Mouse (Mus musculus) hindbrain, embryonic 12.5 days (tissue): ENCODE results near the gene Vdac2. TPM values are rescaled to one million over a fixed set of nuclear protein-coding genes. Genes with fewer than 3 reads are reported as not detected.

Source experiments
- ATAC-seq: fragments of 200-750 bp; cut with Nextera tagmentation; 2 replicates; pipeline ENCODE4 v1.8.0; 2017; ENCODE audit warnings: moderate TSS enrichment; ENCODE audit not compliant: low FRiP score
- H3K27ac ChIP-seq: fragments of 300-500 bp; sonication (generic); 2 replicates; pipeline ENCODE4 v1.5.1; 2016; ENCODE audit warnings: mild to moderate bottlenecking
- H3K27me3 ChIP-seq: fragments of 300-500 bp; sonication (generic); 2 replicates; pipeline ENCODE4 v1.6.1; 2016; ENCODE audit warnings: mild to moderate bottlenecking
- H3K36me3 ChIP-seq: fragments of 300-500 bp; sonication (generic); 2 replicates; pipeline ENCODE4 v1.6.1; 2016; ENCODE audit warnings: mild to moderate bottlenecking
- H3K4me1 ChIP-seq: fragments of 300-500 bp; sonication (generic); 2 replicates; pipeline ENCODE4 v1.6.1; 2016
- H3K4me2 ChIP-seq: fragments of 300-500 bp; sonication (generic); replicated peaks from 2 replicates; pipeline ENCODE4 v1.6.1; 2016; ENCODE audit warnings: mild to moderate bottlenecking
- H3K4me3 ChIP-seq: fragments of 300-500 bp; sonication (generic); 2 replicates; pipeline ENCODE4 v1.5.1; 2016; ENCODE audit warnings: mild to moderate bottlenecking
- H3K9ac ChIP-seq: fragments of 300-500 bp; sonication (generic); 2 replicates; pipeline ENCODE4 v1.6.1; 2016; ENCODE audit warnings: mild to moderate bottlenecking, moderate library complexity
- H3K9me3 ChIP-seq: fragments of 300-500 bp; sonication (generic); replicated peaks from 2 replicates; pipeline ENCODE4 v1.6.1; 2016; ENCODE audit warnings: mild to moderate bottlenecking
- WGBS: fragments of 180-500 bp; shearing (Covaris S2); methylation state at CpG from one replicate; pipeline ENCODE4 v1.1.7; 2016; 5-methylcytosine and 5-hydroxymethylcytosine counted together
- polyA plus RNA-seq: library from polyadenylated mRNA; unstranded; fragments of >200 nt; fragmentation: Nextera tagmentation; extraction: Ambion mirVana; gene quantifications from 2 replicates; pipeline ENCODE4 v1.2.1, GENCODE M21; 2016

The Vdac2 gene
- polyA plus RNA-seq, 1 experiment from 2014 or later: 257 TPM

GRCm38 (mm10) chr14:21806631-21807160 is 18.3 kb upstream of the Vdac2 start:
- H3K27ac ChIP-seq: no peak overlapping the region
- H3K36me3 ChIP-seq: no peaks in the 10 kb centered on the region
- H3K4me1 ChIP-seq: no peaks in the 10 kb centered on the region
- WGBS: 85% methylated on average over 3 of the region's 3 CpGs
- H3K9me3 ChIP-seq: no peaks in the 10 kb centered on the region
- H3K4me2 ChIP-seq: no peak overlapping the region
- H3K9ac ChIP-seq: no peak overlapping the region
- no peak for ATAC-seq
- H3K4me3 ChIP-seq: no peak overlapping the region
- H3K27me3 ChIP-seq: no peaks in the 10 kb centered on the region

DNA sequence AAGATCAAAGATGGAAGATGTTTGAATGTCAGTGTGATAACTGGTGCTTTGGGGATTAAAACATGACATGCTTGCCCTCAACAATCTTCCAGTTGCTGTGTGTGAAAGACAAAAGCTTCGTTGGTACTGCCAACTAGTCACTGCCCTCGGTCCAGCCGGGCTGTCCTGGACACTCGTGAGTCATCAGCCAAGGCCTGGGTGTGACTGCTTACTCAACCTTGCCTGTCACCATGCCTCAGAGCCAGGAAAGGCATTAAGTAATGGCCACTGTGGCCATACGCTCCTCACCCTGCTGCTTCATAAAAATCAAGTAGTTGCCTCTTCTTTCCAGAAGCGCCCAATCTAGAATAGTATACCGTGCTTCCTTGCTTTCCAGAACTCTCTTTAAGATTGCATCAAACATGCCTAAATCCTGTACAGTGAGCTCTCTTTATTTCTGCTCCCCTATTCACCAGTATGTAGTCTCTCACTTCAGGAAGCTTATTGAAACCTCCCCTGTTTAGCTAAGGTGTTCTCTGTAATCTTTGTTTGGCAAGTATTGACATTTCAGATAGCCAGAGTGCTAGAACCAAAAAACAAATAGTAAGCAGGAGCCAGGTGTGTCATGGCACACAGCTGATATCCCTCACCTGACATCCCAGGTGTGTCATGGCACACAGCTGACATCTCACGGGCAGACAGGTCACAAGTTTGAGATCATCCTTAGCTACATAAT is 16.7 kb upstream of the Vdac2 start:
- no peaks in the 10 kb centered on the region for H3K36me3 ChIP-seq
- no peak overlapping the region for H3K9ac ChIP-seq
- H3K9me3 ChIP-seq: no peaks in the 10 kb centered on the region
- H3K27ac ChIP-seq: no peak overlapping the region
- ATAC-seq: no peak
- no peak overlapping the region for H3K4me3 ChIP-seq
- no peaks in the 10 kb centered on the region for H3K27me3 ChIP-seq
- 94% methylated on average over 8 of the region's 8 CpGs for WGBS
- H3K4me2 ChIP-seq: no peak overlapping the region
- no peaks in the 10 kb centered on the region for H3K4me1 ChIP-seq

- H3K27ac ChIP-seq: no peak overlapping the region
- WGBS: 79% methylated on average over 2 of the region's 2 CpGs
- H3K4me1 ChIP-seq: no peaks in the 10 kb centered on the region
These were observed 15.6 kb upstream of the Vdac2 start for GRCm38 (mm10) chr14:21809418-21809817.

DNA sequence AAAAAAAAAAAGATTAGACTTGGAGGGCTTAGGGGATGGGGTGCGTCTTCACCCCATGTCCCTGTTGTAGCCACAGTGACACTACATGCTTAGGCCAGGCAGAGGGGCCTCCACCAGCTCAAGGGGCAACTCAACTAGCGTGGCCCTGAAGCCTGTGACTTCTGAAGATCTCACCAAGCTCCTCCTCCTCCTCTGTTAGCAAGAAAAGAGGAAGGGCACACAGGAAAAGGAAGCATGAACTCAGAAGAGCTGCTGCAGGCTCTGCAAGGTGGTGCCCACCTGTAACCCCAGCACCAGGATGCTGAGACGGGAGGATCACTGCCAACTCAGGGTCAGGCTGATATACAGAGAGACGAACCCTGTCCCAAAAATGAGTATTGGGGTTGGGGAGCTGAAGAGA is 13.7 kb upstream of the Vdac2 start:
- no peak overlapping the region for H3K27ac ChIP-seq
- H3K4me3 ChIP-seq: no peak overlapping the region
- H3K4me1 ChIP-seq: no peaks in the 10 kb centered on the region
- 85% methylated on average over 4 of the region's 4 CpGs for WGBS
- H3K36me3 ChIP-seq: no peaks in the 10 kb centered on the region
- no peak overlapping the region for H3K4me2 ChIP-seq
- no peaks in the 10 kb centered on the region for H3K27me3 ChIP-seq
- ATAC-seq: no peak
- no peaks in the 10 kb centered on the region for H3K9me3 ChIP-seq
- H3K9ac ChIP-seq: no peak overlapping the region

More at GRCm38 (mm10) chr14:21809418-21809817, 15.6 kb upstream of the Vdac2 start:
- no peak for ATAC-seq
- Histone ChIP-seq H3K4me3 (no peak overlapping the region), H3K4me2 (no peak overlapping the region), H3K27me3 (no peaks in the 10 kb centered on the region), H3K36me3 (no peaks in the 10 kb centered on the region), H3K9ac (no peak overlapping the region), H3K9me3 (no peaks in the 10 kb centered on the region)

- no peaks in the 10 kb centered on the region for H3K9me3 ChIP-seq
- H3K27me3 ChIP-seq: no peaks in the 10 kb centered on the region
- H3K9ac ChIP-seq: no peak overlapping the region
- no peak overlapping the region for H3K4me2 ChIP-seq
- WGBS: 88% methylated on average over 10 of the region's 10 CpGs
- H3K36me3 ChIP-seq: no peaks in the 10 kb centered on the region
- no peak overlapping the region for H3K4me3 ChIP-seq
- no peak overlapping the region for H3K27ac ChIP-seq
- no peak for ATAC-seq
- H3K4me1 ChIP-seq: no peaks in the 10 kb centered on the region
These were observed 13.2 kb upstream of the Vdac2 start for GRCm38 (mm10) chr14:21811744-21812393.

GRCm38 (mm10) chr14:21812590-21813162 is 12.4 kb upstream of the Vdac2 start:
- H3K9ac ChIP-seq: no peak overlapping the region
- ATAC-seq: no peak
- WGBS: 25% methylated on average over 14 of the region's 14 CpGs

DNA sequence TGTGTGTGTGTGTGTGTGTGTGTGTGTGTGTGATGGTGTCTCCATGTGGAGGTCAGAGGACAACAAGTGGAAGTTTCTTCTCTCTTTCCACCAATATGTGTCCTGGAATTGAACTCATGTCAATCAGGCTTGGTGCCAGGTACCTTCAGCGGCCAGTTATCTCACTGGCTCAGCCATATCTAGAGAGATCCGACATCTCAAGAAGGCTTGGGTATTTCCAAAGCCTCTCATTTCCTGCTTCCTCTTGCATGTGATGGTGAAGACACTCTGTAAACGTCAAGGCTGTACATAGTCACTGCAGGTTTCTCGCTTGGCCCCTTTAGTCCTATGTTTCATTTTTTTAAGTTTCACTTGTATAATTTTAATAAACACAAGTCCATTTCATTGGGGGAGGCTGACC is 11.8 kb upstream of the Vdac2 start:
- no peaks in the 10 kb centered on the region for H3K36me3 ChIP-seq
- H3K4me3 ChIP-seq: no peak overlapping the region
- WGBS: 90% methylated on average over 4 of the region's 4 CpGs
- H3K4me2 ChIP-seq: no peak overlapping the region
- no peak for ATAC-seq
- H3K27ac ChIP-seq: no peak overlapping the region
- H3K9me3 ChIP-seq: no peaks in the 10 kb centered on the region
- no peaks in the 10 kb centered on the region for H3K4me1 ChIP-seq
- H3K27me3 ChIP-seq: no peaks in the 10 kb centered on the region
- H3K9ac ChIP-seq: no peak overlapping the region

More at GRCm38 (mm10) chr14:21812590-21813162, 12.4 kb upstream of the Vdac2 start:
- Histone ChIP-seq H3K4me1 (no peaks in the 10 kb centered on the region), H3K27me3 (no peaks in the 10 kb centered on the region), H3K9me3 (no peaks in the 10 kb centered on the region), H3K4me3 (no peak overlapping the region), H3K36me3 (no peaks in the 10 kb centered on the region), H3K27ac (no peak overlapping the region), H3K4me2 (no peak overlapping the region)

DNA sequence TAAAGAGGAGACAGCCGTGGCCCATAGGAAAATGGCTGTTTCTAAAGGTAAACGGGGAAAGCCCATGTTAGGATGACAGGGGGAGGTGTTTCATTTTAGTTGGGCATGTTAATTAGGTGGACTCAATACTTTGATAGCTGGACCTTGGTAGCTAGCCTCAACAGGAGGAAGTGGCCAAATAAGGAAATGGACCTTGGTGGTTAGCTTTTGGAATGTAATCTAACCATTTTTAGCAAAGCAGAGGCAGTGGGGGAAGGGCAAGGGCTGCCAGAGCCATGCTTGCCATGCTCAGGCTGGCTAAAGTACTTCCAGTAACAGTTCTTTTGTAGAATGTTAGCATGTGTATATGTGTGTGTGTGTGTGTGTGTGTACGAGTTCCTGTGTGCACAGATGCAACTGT is 11.2 kb upstream of the Vdac2 start:
- 84% methylated on average over 3 of the region's 3 CpGs for WGBS
- H3K4me1 ChIP-seq: no peaks in the 10 kb centered on the region
- no peaks in the 10 kb centered on the region for H3K36me3 ChIP-seq
- H3K9me3 ChIP-seq: no peaks in the 10 kb centered on the region
- H3K9ac ChIP-seq: no peak overlapping the region
- no peak overlapping the region for H3K4me2 ChIP-seq
- no peak overlapping the region for H3K27ac ChIP-seq
- no peaks in the 10 kb centered on the region for H3K27me3 ChIP-seq
- ATAC-seq: no peak
- H3K4me3 ChIP-seq: no peak overlapping the region

DNA sequence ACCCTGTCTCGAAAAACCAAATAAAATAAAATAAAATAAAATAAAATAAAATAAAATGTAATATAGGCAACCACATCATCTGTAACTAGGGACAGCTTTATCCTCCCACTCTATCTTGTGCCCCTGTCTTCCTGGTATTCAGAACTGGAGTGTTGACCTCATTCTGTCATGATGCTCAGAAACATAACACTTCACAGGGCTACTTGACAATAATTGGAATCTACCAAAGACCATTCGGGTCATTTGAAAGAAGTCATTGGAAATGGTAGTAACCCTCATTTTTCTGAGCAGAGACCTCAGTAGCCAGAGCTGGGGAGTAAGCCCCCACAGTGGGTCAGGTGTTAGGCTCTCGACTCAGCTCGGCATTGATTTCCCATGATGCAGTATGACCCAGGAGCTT is 10.4 kb upstream of the Vdac2 start:
- no peaks in the 10 kb centered on the region for H3K9me3 ChIP-seq
- H3K27ac ChIP-seq: no peak overlapping the region
- no peaks in the 10 kb centered on the region for H3K36me3 ChIP-seq
- H3K9ac ChIP-seq: no peak overlapping the region
- ATAC-seq: no peak
- 92% methylated on average over 4 of the region's 4 CpGs for WGBS
- no peaks in the 10 kb centered on the region for H3K4me1 ChIP-seq
- H3K4me2 ChIP-seq: no peak overlapping the region
- no peaks in the 10 kb centered on the region for H3K27me3 ChIP-seq
- H3K4me3 ChIP-seq: no peak overlapping the region

GRCm38 (mm10) chr14:21816255-21816654 is 8.8 kb upstream of the Vdac2 start:
- no peak overlapping the region for H3K4me2 ChIP-seq
- H3K4me1 ChIP-seq: no peaks in the 10 kb centered on the region
- H3K9ac ChIP-seq: no peak overlapping the region
- ATAC-seq: no peak
- no peaks in the 10 kb centered on the region for H3K9me3 ChIP-seq
- no peak overlapping the region for H3K27ac ChIP-seq
- H3K4me3 ChIP-seq: no peak overlapping the region
- no peaks in the 10 kb centered on the region for H3K36me3 ChIP-seq
- no peaks in the 10 kb centered on the region for H3K27me3 ChIP-seq
- WGBS: 73% methylated on average over 3 of the region's 3 CpGs

DNA sequence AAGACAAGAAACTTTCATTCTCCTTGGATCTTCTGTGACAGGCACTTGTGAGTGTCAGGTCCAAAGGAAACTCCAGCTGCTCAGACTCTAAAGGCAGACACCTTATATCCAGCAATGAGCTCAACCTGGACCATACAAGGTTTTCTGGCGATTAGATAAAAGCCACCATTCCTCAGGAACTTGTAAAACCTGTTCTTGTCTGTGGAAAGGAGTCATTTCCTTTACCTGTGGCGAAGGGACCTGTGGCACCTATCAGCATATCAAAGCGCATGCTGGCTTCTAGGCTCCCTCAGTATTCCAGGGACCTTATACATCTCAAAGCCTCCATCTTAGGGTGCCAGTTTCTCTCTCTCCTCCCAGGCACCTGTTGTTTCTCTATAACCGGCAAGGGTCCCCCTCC is 7.6 kb upstream of the Vdac2 start:
- Histone ChIP-seq H3K9me3 (no peaks in the 10 kb centered on the region), H3K4me3 (no peak overlapping the region), H3K9ac (no peak overlapping the region), H3K4me1 (no peaks in the 10 kb centered on the region), H3K27ac (no peak overlapping the region), H3K4me2 (no peak overlapping the region), H3K27me3 (no peaks in the 10 kb centered on the region), H3K36me3 (no peaks in the 10 kb centered on the region)
- no peak for ATAC-seq
- WGBS: 46% methylated on average over 4 of the region's 4 CpGs

DNA sequence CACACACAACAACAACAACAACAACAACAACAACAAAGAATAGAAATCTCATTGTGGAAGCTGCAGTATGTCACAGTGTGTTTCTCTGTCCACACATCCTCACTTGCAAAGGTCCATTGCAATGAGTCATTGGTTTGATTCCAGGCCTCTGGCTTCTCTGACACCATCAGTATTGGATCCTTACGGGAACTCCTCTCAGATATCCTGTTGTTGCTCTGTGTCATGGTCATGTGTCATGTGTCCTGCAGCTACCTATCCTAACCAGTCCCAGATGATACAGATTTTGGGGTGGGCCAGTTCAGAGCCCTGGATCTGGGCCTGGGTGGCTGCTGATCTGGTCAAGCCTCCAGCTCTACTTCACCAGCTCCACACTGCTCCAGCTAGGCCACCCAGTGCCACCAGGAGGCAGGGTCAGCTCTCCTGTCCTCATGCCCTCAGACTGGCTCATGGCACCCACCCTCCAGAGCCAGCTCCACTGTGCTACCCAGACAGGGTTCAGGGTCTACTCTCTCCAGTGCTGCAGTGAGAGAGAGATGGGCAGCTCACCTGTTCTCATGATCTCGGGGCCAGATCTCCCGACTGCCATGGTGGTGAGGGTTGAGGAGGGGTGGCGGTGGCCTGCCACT is 4.0 kb upstream of the Vdac2 start:
- Histone ChIP-seq H3K4me2 (no peak overlapping the region), H3K9me3 (no peaks in the 10 kb centered on the region), H3K9ac (no peak overlapping the region), H3K27me3 (no peaks in the 10 kb centered on the region), H3K4me3 (no peak overlapping the region), H3K36me3 (no peaks in the 10 kb centered on the region), H3K27ac (no peak overlapping the region), H3K4me1 (peaks cover 4% of the 10 kb centered on the region)
- WGBS: 91% methylated on average over 4 of the region's 4 CpGs
- no peak for ATAC-seq
